Comparison of ENCODE assay signal across 8 mouse cellular contexts in genomic region chr15:79380468-79381444, GRCm38 (mm10). TPM values are rescaled to one million over a fixed set of nuclear protein-coding genes. Genes with fewer than 3 reads are reported as not detected.
A peak's percentile ranks its signal among the peaks of the same experiment; 100 is the strongest.
DNase-seq lines count a peak whose midpoint lies in the region; ATAC-seq and TF ChIP-seq lines count a peak whose summit lies in the region.

No protein-coding gene starts in this region.

- no peaks in the 10 kb centered on the region for H3K27me3 ChIP-seq in heart, embryonic 11.5 days (ENCODE audit: control insufficient read depth, insufficient read depth, low read length)
- no peaks in the 10 kb centered on the region for H3K27me3 ChIP-seq in kidney, postnatal 0 days (ENCODE audit: insufficient read depth, low read length)
- no peaks in the 10 kb centered on the region for H3K27me3 ChIP-seq in liver, embryonic 14.5 days (ENCODE audit: control insufficient read depth, insufficient read depth, low read length)
- no peaks in the 10 kb centered on the region for H3K27me3 ChIP-seq in neural tube, embryonic 11.5 days (ENCODE audit: control insufficient read depth, insufficient read depth, low read length)

- peaks cover 23% of the 10 kb centered on the region for H3K4me1 ChIP-seq in heart, embryonic 11.5 days (ENCODE audit: control insufficient read depth, insufficient read depth, low read length)
- H3K4me1 ChIP-seq in kidney, postnatal 0 days (replicated peaks; ENCODE audit: insufficient read depth, low read length) = no peaks in the 10 kb centered on the region
- H3K4me1 ChIP-seq in liver, embryonic 14.5 days (replicated peaks; ENCODE audit: control insufficient read depth in 2 of 2, insufficient read depth in 2 of 2, low read length in 1 of 2) = no peaks in the 10 kb centered on the region; a peak in 1 of 4 replicates
- no peaks in the 10 kb centered on the region for H3K4me1 ChIP-seq in neural tube, embryonic 11.5 days (ENCODE audit: control insufficient read depth, insufficient read depth, low read length)

- TF ChIP-seq EP300 in liver, embryonic 14.5 days (IDR thresholded peaks at IDR 0.05; ENCODE audit: low read depth) = no peak

- H3K4me2 ChIP-seq in heart, embryonic 11.5 days = peak overlapping the region; percentile 52
- H3K4me2 ChIP-seq in kidney, postnatal 0 days (ENCODE audit: low read length) = no peak overlapping the region
- no peak overlapping the region for H3K4me2 ChIP-seq in liver, embryonic 14.5 days (ENCODE audit: low read depth)
- H3K4me2 ChIP-seq in neural tube, embryonic 11.5 days (ENCODE audit: low read depth) = no peak overlapping the region

- no peaks in the 10 kb centered on the region for H3K9me3 ChIP-seq in heart, embryonic 11.5 days (replicated peaks; ENCODE audit: control insufficient read depth, low read length)
- no peaks in the 10 kb centered on the region for H3K9me3 ChIP-seq in kidney, postnatal 0 days (replicated peaks; ENCODE audit: low read length)
- H3K9me3 ChIP-seq in liver, embryonic 14.5 days (ENCODE audit: control insufficient read depth, low read length) = no peaks in the 10 kb centered on the region
- H3K9me3 ChIP-seq in neural tube, embryonic 11.5 days (ENCODE audit: control insufficient read depth, low read length) = no peaks in the 10 kb centered on the region

- peak; percentile 59 to 65 for DNase-seq in CD8-positive naive resting alpha-beta T cell, adult 2 months (ENCODE audit: low read depth in 2 of 2, low spot score in 2 of 2)
- DNase-seq in adrenal gland, adult 2 months = peak; percentile 75
- peak; percentile 85 for DNase-seq in embryo, embryonic 9.5 days (ENCODE audit: extremely low spot score)
- peak; percentile 83 for DNase-seq in kidney, postnatal 0 days (ENCODE audit: low spot score)
- peak; percentile 45 to 53 (median 52) for DNase-seq in liver, embryonic 14.5 days (ENCODE audit: low read depth in 3 of 3, low spot score in 3 of 3)
- peak; percentile 83 for DNase-seq in neural tube, embryonic 11.5 days (ENCODE audit: low spot score)
- DNase-seq in thymus, postnatal 0 days (ENCODE audit: low spot score) = peak; percentile 76

- TF ChIP-seq CTCF in kidney, postnatal 0 days (IDR thresholded peaks at IDR 0.05; ENCODE audit: low read depth) = peak; percentile 85
- TF ChIP-seq CTCF in liver, embryonic 14.5 days (IDR thresholded peaks at IDR 0.05; ENCODE audit: low read depth) = peak; percentile 94

- no peak overlapping the region for H3K4me3 ChIP-seq in heart, embryonic 11.5 days (ENCODE audit: low read depth, low read length)
- H3K4me3 ChIP-seq in kidney, postnatal 0 days (replicated peaks; ENCODE audit: low read depth, low read length) = no peak overlapping the region
- H3K4me3 ChIP-seq in liver, embryonic 14.5 days (ENCODE audit: insufficient read depth in 1 of 2, low read depth in 2 of 2, low read length in 2 of 2) = no peak overlapping the region
- H3K4me3 ChIP-seq in neural tube, embryonic 11.5 days (ENCODE audit: low read depth, low read length) = no peak overlapping the region

- H3K36me3 ChIP-seq in heart, embryonic 11.5 days (ENCODE audit: control insufficient read depth, insufficient read depth, low read length) = peaks cover 15% of the 10 kb centered on the region
- peaks cover 4% of the 10 kb centered on the region; the same call in 1 of the 2 replicates for H3K36me3 ChIP-seq in kidney, postnatal 0 days (ENCODE audit: insufficient read depth, low read length)
- no peaks in the 10 kb centered on the region for H3K36me3 ChIP-seq in liver, embryonic 14.5 days (replicated peaks; ENCODE audit: control insufficient read depth, insufficient read depth, low read depth)
- H3K36me3 ChIP-seq in neural tube, embryonic 11.5 days (ENCODE audit: control insufficient read depth, insufficient read depth, low read length) = peaks cover 2% of the 10 kb centered on the region

- peak overlapping the region; percentile 17; the same call in 1 of the 2 replicates for H3K9ac ChIP-seq in heart, embryonic 11.5 days (ENCODE audit: low read depth, low read length)
- H3K9ac ChIP-seq in kidney, postnatal 0 days (ENCODE audit: low read depth, low read length) = no peak overlapping the region
- no peak overlapping the region for H3K9ac ChIP-seq in liver, embryonic 14.5 days (replicated peaks)
- no peak overlapping the region for H3K9ac ChIP-seq in neural tube, embryonic 11.5 days (ENCODE audit: low read length)

- H3K27ac ChIP-seq in heart, embryonic 11.5 days (ENCODE audit: low read depth, low read length) = peak overlapping the region; percentile 87
- no peak overlapping the region for H3K27ac ChIP-seq in kidney, postnatal 0 days
- no peak overlapping the region for H3K27ac ChIP-seq in liver, embryonic 14.5 days
- H3K27ac ChIP-seq in neural tube, embryonic 11.5 days (ENCODE audit: low read depth, low read length) = no peak overlapping the region

- 44% methylated on average over 21 of the region's 23 CpGs for WGBS in heart, embryonic 11.5 days (ENCODE audit: insufficient replicate concordance)
- WGBS in kidney, postnatal 0 days = 54% methylated on average over 21 of the region's 23 CpGs
- 45% methylated on average over 23 of the region's 23 CpGs for WGBS in liver, embryonic 14.5 days (ENCODE audit: insufficient replicate concordance)
- WGBS in neural tube, embryonic 11.5 days = 63% methylated on average over 20 of the region's 23 CpGs

- 0 out of 2 replicates have a peak, but pooled peaks have one; percentile 40 for ATAC-seq in heart, embryonic 11.5 days (replicated peaks; ENCODE audit: insufficient number of reproducible peaks, low FRiP score, low TSS enrichment)
- peak; percentile 55; the same call in 1 of the 2 replicates for ATAC-seq in kidney, postnatal 0 days (replicated peaks; ENCODE audit: low FRiP score, low read depth)
- ATAC-seq in liver, embryonic 14.5 days (ENCODE audit: insufficient read depth) = peak; percentile 35; the same call in 1 of the 2 replicates
- ATAC-seq in neural tube, embryonic 11.5 days (ENCODE audit: insufficient read depth, low FRiP score, low TSS enrichment) = no peak

RNA-seq across cellular contexts. Expression of gene Tmem184b, which starts 22.6 kb away (rescaled TPM):
- total RNA-seq in adrenal gland, adult 2 months (2021) = 10 to 100 TPM; 61.5 to 66.3 TPM
- polyA plus RNA-seq in adrenal gland, adult 2 months (2012; rRNA removed) = 255 and 262 TPM in 2 replicates
- polyA plus RNA-seq in heart, embryonic 11.5 days (2014; fragmentation: Nextera tagmentation; extraction: Ambion mirVana) = 55.0 and 56.5 TPM in 2 replicates
- polyA plus RNA-seq in kidney, postnatal 0 days (2015; fragmentation: Nextera tagmentation; extraction: Ambion mirVana) = 44.4 and 47.5 TPM in 2 replicates
- polyA plus RNA-seq in liver, embryonic 14.5 days (2012; rRNA removed) = 7.2 and 10.3 TPM in 2 replicates
- polyA plus RNA-seq in liver, embryonic 14.5 days (2014; fragmentation: Nextera tagmentation; extraction: Ambion mirVana) = 5.7 and 8.6 TPM in 2 replicates
- 51.2 and 52.9 TPM in 2 replicates for polyA plus RNA-seq in neural tube, embryonic 11.5 days (2014; fragmentation: Nextera tagmentation; extraction: Ambion mirVana)
- polyA plus RNA-seq in thymus, postnatal 0 days (2015; fragmentation: Nextera tagmentation; extraction: Ambion mirVana) = 30.0 and 37.4 TPM in 2 replicates

RNA-seq across cellular contexts. Expression of gene Maff, which starts 34.3 kb away (rescaled TPM):
- 1 to 10 TPM; 7.2 to 9.5 TPM for total RNA-seq in adrenal gland, adult 2 months (2021)
- polyA plus RNA-seq in adrenal gland, adult 2 months (2012; rRNA removed) = 3.2 and 3.4 TPM in 2 replicates
- 3.0 and 3.3 TPM in 2 replicates for polyA plus RNA-seq in heart, embryonic 11.5 days (2014; fragmentation: Nextera tagmentation; extraction: Ambion mirVana)
- 6.9 and 7.3 TPM in 2 replicates for polyA plus RNA-seq in kidney, postnatal 0 days (2015; fragmentation: Nextera tagmentation; extraction: Ambion mirVana)
- polyA plus RNA-seq in liver, embryonic 14.5 days (2012; rRNA removed) = 1.8 TPM in 2 replicates
- polyA plus RNA-seq in liver, embryonic 14.5 days (2014; fragmentation: Nextera tagmentation; extraction: Ambion mirVana) = 0.80 and 1.1 TPM in 2 replicates
- 1.2 and 2.9 TPM in 2 replicates for polyA plus RNA-seq in neural tube, embryonic 11.5 days (2014; fragmentation: Nextera tagmentation; extraction: Ambion mirVana)
- 7.2 and 8.7 TPM in 2 replicates for polyA plus RNA-seq in thymus, postnatal 0 days (2015; fragmentation: Nextera tagmentation; extraction: Ambion mirVana)

RNA-seq across cellular contexts. Expression of gene Pla2g6, which starts 52.6 kb away (rescaled TPM):
- 10 to 100 TPM; 26.1 to 30.6 TPM for total RNA-seq in adrenal gland, adult 2 months (2021)
- 47.8 and 50.1 TPM in 2 replicates for polyA plus RNA-seq in adrenal gland, adult 2 months (2012; rRNA removed)
- polyA plus RNA-seq in heart, embryonic 11.5 days (2014; fragmentation: Nextera tagmentation; extraction: Ambion mirVana) = 11.6 and 12.9 TPM in 2 replicates
- polyA plus RNA-seq in kidney, postnatal 0 days (2015; fragmentation: Nextera tagmentation; extraction: Ambion mirVana) = 10.7 and 12.2 TPM in 2 replicates
- polyA plus RNA-seq in liver, embryonic 14.5 days (2012; rRNA removed) = 10.5 and 11.8 TPM in 2 replicates
- polyA plus RNA-seq in liver, embryonic 14.5 days (2014; fragmentation: Nextera tagmentation; extraction: Ambion mirVana) = 7.9 and 9.9 TPM in 2 replicates
- 21.9 and 22.9 TPM in 2 replicates for polyA plus RNA-seq in neural tube, embryonic 11.5 days (2014; fragmentation: Nextera tagmentation; extraction: Ambion mirVana)
- 12.8 and 15.2 TPM in 2 replicates for polyA plus RNA-seq in thymus, postnatal 0 days (2015; fragmentation: Nextera tagmentation; extraction: Ambion mirVana)
